Mouse (Mus musculus) gastrocnemius, postnatal 14 days (tissue): ENCODE data around the gene Vmn2r21. TPM values are rescaled to one million over a fixed set of nuclear protein-coding genes. Genes with fewer than 3 reads are reported as not detected.
"Not testable (repeated sequence)": the region's sequence is repeated elsewhere in the genome, so short reads cannot be mapped to it uniquely, and the experiment has no call there.

Experiments
- DNase-seq: peaks from one replicate; pipeline ENCODE4 v3.0.0; 2021; ENCODE audit warnings: mixed read lengths
- intact Hi-C: fragments of 180-260 bp; cut with DNase I; formaldehyde crosslinking; loops from one replicate; pipeline ENCODE4 v1.15.1; 2025; ENCODE audit warnings: low total_unique reads
- long read RNA-seq, 2 experiments: library from polyadenylated mRNA; stranded (forward); transcript quantifications; one replicate each; pipeline ENCODE4 v2.0.0; 2021
- total RNA-seq, 2 experiments: library from RNA; stranded (reverse); gene quantifications; 2 replicates each; pipeline ENCODE4 v1.2.3; 2021

The Vmn2r21 gene
- total RNA-seq, result not detected
- long read RNA-seq, experiment 1, result 0 reads
- long read RNA-seq, experiment 2, result 0 reads

DNA sequence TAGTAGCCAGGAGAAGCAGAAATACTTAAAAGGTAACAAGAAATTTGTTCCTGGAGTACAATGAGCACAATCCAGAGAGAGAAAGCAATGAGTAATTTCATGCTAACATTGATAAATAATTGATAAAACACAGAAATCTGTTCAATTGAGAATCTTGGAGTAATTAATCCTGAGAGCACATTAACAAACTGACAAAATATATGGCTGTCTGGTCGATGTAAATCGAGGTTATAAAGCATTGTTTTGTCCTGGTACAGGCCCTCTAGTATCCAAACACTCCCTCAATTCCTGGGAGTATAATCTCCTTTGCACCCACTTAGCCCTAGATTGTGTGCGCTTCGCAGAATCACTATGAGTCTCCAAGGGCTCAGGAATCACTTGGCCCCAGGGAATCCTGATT is at the start of gene Vmn2r21:
Gene Vmn2r21, minus strand, starts transcription at position 101 of the 400 bp plus-strand sequence.
- DNase-seq, intact Hi-C loops: not testable (repeated sequence)

DNA sequence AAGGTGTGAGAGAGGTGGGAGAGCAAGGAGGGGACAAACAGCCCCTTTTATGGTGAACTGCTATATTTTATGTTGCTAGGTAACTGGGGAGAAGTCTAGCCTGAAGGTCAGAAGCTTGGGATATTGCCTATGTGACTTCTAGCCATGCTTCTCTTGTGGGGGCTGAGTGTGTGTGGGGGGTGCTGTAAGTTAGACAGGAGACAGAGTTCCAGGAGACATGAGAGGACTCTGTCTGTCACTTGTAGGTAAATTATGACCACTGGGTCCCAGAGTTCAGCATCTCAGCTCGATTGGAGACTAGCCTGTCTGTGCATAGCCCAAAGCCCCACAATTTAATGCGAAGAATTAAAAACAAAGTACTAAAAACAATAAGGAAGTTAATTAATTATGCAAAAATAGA is 41.5 kb upstream of the Vmn2r21 start:
- DNase-seq, intact Hi-C loops: not testable (repeated sequence)

DNA sequence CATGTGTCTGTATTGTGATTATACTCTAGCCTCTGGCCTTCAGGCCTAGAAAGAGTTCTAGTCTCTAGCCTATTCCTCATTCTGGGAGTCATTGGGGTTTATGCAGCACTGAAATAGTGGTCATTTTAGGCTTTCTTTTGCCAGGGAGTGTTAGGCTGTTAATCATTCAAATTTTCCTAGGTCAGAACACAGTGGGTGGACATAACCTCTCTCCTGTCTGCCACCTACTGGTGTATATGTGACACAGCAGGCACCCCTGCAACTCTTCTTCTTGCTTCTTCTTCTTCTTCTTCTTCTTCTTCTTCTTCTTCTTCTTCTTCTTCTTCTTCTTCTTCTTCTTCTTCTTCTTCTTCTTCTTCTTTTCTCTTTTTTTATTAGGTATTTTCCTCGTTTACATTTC is 6.5 kb upstream of the Vmn2r21 start:
- intact Hi-C loops, DNase-seq: not testable (repeated sequence)

DNA sequence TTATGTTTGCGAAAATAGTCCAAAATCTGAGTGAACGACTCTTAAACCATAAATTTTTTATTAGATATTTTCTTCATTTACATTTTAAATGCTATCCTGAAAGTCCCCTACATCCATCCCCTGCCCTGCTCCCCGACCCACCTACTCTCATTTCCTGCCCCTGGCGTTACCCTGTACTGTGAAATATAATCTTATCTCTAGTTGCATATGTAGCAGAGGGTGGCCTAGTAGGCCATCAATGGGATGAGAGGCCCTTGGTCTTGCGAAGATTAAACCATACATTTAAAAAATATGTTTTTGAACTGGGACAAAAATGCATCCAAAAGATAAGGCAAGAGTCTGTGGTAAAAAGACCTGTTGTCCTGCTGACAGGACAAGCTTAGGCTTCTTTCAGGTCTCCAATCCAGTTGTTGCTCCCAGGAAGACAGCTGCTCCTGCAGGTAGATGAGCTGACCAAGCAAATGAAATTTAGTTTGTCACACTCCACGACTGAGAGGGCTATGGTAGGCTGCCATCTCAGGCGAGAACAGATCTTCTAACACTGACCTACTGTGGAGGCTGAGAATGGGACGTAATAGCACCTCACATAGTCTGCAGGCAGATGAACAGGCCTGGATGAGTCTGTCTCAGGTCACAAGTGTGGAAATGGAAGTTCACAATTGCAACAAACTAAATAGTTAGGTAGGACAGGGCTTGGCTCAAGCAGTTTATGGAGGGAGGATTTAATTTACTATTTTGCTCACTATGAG is 10.8 kb downstream of the Vmn2r21 start:
- DNase-seq, intact Hi-C loops: not testable (repeated sequence)

DNA sequence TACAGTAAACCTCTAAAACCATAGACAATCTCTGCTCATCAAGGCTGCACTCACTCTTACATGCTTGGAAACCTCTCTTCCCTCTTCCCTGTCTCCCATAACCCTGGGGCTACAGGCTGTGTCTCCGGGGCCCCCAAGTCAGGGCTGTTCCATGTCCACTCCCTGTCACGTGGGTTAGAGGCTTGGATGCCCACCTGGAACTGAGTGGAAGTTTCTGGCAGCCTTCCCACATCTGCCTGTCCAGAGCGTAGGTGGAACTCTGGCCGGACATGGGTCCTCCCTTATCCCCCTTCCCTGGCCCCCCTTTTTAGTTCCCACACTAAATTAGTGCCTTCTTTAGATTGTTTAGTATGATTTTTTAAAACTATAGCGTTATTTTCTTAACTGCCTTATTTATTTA is 60.2 kb downstream of the Vmn2r21 start:
- intact Hi-C loops, DNase-seq: not testable (repeated sequence)

DNA sequence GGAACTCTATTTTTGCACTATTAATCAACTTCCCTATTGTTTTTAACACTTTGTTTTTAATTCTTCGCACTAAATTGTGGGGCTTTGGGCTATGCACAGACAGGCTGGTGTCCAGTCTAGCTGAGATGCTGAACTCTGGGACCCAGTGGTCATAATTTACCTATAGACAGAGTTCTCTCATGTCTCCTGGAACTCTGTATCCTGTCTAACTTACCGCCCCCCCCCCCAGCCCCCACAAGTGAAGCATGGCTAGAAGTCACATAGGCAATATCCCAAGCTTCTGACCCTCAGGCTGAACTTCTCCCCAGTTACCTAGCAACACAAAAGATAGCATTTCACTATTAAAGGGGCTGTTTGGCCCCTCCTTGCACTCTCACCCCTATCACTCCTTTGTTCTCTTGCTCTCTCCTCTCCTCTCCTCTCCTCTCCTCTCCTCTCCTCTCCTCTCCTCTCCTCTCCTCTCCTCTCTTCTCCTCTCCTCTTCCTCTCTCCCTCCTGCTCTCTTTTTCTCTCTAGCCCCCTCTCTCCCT is 60.7 kb downstream of the Vmn2r21 start:
- intact Hi-C loops, DNase-seq: not testable (repeated sequence)

DNA sequence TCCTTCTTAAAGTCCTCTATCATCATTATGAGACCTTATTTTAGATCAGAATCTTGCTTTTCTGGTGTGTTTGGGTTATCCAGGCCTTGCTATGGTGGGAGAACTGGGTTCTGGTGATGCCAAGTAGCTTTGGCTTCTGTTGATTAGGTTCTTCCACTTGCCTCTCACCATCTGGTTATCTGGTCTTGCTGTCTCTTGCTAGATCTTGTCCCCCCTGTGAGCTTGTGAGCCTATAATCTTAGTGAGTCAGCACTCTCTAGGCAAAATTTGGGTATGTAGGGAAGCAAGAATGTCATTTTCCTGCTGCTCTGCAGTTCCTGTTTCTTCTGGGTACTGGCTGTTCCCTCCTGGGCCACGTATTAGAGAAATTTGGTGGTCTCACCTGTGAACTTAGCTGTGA is 64.6 kb downstream of the Vmn2r21 start:
- intact Hi-C loops, DNase-seq: not testable (repeated sequence)

Other genes starting within 250 kb of the Vmn2r21 start
- gene Clec4e, start 243.5 kb downstream of the Vmn2r21 start, total RNA-seq, result not detected
- not detected for gene Vmn2r19, start 225.1 kb downstream of the Vmn2r21 start, total RNA-seq
- not detected for gene Vmn2r20, start 115.3 kb downstream of the Vmn2r21 start, total RNA-seq
- gene Vmn2r22, start 117.3 kb upstream of the Vmn2r21 start, total RNA-seq, result not detected
- gene Vmn2r23, start 169.3 kb upstream of the Vmn2r21 start, total RNA-seq, result not detected
- not detected for gene Vmn2r24, start 245.5 kb upstream of the Vmn2r21 start, total RNA-seq